Mouse (Mus musculus): Measurements from ENCODE around the gene Gan.

DNA sequence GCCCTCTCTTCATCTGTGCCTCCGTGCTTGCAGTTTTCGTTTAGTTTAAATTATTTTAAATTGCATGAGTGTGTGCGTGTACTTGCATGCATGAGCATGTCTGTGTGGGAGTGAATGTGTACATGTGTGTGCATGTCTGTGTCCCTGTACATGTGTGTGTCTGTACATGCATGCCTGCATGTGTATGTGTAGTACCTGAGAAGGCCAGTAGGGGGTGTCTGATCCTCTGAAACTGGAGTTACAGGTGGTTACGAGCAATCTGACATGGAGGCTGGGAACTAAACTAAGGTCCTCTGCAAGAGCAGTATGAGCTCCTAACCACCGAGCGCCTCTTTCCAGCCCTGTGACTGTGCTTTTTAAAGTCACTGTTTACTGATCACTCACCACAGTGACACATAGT, 9.4 kb upstream of the Gan start:
- TF ChIP-seq CTCF (IDR thresholded peaks at IDR 0.05; ENCODE audit: extremely low read depth, insufficient read depth, low read length) (no peak), POLR2A (IDR thresholded peaks at IDR 0.05; ENCODE audit: extremely low read depth, insufficient read depth, low read length) (no peak)
